Mouse (Mus musculus): ENCODE results near the gene Dysf.

GRCm38 (mm10) chr6:84229739-84230138, 221.3 kb downstream of the Dysf start:
- TF ChIP-seq POLR2A (IDR thresholded peaks at IDR 0.05; ENCODE audit: low read depth, low read length), result no peak
- TF ChIP-seq CTCF (IDR thresholded peaks at IDR 0.05; ENCODE audit: extremely low read depth, insufficient read depth, insufficient read length, insufficient replicate concordance), result no peak
